Mouse (Mus musculus) splenic B cell, adult 2 months (primary cell): ENCODE measurements at regions not wholly inside any gene's neighbourhood (a gene's known extent, or its start where the extent isn't known, plus 50 kb on each side); places are given as distances from the start of the nearest gene placed in this dataset.

Experiments
- DNase-seq: peaks from one replicate; pipeline ENCODE4 v3.0.0-alpha.2; 2011; ENCODE audit warnings: low read depth, low spot score
- H3K27me3 ChIP-seq: 2 replicates; pipeline ENCODE4 v1.6.1; 2012; ENCODE audit warnings: mild to moderate bottlenecking, low read length, moderate library complexity, mixed read lengths; ENCODE audit not compliant: control insufficient read depth, poor library complexity, insufficient read depth, severe bottlenecking
- H3K36me3 ChIP-seq: 2 replicates; pipeline ENCODE4 v1.6.1; 2012; ENCODE audit warnings: mild to moderate bottlenecking, low read length, moderate library complexity, mixed read lengths; ENCODE audit not compliant: control insufficient read depth, poor library complexity, insufficient read depth, severe bottlenecking

DNA sequence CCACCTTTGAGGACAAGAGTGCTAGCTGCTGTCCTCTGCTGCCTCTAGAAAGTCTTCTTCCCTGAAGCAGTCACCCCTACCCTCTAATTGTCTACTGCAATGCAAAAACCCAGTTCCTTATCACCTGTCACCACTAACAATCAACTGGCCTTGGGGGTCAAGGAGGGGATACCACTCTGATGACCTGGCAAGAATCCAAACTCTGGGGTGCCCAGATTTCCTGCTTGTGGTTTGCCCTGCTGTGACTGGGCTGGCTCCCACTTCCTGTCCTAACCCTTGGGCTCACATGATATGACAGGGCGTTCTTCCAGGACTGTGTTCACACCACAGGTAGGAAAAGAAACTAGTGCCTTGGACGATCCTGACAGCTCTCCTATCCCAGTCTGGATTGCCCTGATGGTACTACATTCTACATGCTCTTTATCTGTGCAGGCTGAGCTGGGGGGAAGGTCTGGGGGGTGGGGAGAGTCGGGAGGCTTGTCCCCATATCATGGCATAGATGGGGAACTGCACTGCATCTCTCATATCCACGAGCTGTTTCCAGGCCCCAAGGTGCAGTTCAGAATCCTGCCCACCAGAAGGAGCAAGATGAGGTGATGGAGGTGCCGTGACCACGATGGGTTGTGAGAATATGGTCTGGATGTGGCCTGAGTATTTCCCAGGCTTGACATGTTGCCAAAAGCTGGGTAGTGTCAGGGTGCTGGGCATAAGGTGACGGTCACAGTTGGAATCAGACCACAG is 81.0 kb downstream of the Maf start:
- H3K27me3 ChIP-seq: no peaks in the 10 kb centered on the region
- no peaks in the 10 kb centered on the region for H3K36me3 ChIP-seq
- no peak for DNase-seq

DNA sequence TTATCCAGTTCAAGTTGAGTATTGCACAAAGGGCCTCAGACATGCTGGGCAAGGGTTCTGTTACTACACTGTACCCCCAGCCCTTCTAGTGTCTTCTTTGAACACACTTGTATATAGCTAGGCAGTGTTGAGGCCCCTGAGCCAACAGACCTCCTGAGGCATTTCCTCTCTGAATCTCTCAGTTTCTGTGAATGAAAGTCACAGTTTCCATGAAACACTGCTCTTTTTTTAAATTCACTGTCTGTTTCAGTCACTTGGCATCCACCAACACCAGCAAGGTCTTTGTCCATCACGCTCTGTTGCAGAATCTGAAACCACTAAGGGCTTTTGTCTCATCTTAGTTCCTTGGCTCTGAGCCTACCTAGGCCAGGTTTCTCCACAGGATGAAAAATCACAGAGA is 82.5 kb downstream of the Maf start:
- no peaks in the 10 kb centered on the region for H3K36me3 ChIP-seq
- H3K27me3 ChIP-seq: no peaks in the 10 kb centered on the region
- DNase-seq: no peak

DNA sequence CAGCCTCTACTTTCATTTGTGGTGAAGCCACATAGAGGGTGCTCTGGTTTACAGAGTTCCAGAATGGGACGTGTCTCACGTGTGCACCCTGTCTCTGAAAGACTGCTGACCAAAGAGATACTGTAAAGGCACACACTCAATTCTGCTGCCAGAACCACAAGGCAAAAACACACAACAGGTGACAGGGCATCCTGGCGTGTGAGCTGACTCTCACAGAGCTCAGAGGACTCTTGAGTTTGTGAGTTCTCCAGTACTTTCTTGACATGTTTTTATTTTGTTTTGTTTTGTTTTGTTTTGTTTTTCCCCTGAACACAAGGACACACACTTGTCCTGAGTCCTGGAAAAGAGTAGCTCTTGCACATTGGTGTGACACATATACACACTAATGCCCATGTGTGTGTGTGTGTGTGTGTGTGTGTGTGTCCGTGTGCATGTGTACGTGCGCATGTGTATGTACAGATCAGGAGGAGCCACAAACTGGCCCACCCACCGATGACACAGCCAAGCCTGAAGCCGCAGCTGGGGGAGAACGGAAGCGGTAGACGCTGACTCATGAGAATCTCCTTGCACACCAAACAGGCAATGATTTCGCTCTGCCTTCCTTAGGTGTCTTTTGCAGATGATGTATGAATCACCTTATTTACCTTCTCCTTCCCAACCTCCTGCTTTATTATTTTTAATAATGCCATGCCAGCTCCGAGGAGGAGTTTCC is 89.4 kb downstream of the Maf start:
- no peaks in the 10 kb centered on the region; the same call in 1 of the 2 replicates for H3K27me3 ChIP-seq
- DNase-seq: no peak
- H3K36me3 ChIP-seq: no peaks in the 10 kb centered on the region

DNA sequence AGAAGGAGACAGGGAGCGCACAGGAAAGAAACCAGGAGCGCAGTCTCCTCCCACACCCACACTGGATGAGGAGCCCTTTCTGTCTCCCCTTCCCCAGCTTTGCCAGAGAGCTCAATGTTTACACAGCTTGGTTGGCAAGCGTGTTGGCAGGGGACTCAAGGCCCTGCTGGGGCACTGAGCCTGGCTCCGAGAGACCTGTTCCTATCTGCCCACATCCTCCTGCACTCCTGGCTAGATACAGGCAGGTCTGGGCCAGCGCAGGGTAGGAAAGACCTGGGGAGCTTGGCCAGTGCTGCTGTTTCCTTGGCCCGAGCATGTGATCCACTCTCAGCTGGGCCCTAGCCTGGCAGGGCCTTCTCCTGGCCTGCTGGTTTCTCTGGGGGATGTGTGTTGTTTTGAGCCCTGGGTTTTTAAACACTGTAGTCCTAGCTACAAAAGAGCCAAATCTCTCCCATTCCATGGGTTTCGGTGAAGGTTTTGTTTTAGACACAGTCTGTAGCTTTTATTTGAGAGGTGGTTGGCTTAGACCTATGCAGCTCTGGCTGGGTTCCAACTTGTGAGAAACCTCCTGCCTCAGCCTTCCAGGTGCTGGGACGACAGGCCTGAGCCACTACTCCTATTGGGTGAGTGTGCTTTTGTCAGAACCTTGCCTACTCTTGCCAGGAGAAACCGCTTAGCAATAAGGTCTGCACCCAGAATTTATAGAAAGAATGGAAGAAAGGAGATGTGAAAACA is 90.6 kb downstream of the Maf start:
- H3K36me3 ChIP-seq: no peaks in the 10 kb centered on the region
- no peak for DNase-seq
- no peaks in the 10 kb centered on the region; the same call in 1 of the 2 replicates for H3K27me3 ChIP-seq

DNA sequence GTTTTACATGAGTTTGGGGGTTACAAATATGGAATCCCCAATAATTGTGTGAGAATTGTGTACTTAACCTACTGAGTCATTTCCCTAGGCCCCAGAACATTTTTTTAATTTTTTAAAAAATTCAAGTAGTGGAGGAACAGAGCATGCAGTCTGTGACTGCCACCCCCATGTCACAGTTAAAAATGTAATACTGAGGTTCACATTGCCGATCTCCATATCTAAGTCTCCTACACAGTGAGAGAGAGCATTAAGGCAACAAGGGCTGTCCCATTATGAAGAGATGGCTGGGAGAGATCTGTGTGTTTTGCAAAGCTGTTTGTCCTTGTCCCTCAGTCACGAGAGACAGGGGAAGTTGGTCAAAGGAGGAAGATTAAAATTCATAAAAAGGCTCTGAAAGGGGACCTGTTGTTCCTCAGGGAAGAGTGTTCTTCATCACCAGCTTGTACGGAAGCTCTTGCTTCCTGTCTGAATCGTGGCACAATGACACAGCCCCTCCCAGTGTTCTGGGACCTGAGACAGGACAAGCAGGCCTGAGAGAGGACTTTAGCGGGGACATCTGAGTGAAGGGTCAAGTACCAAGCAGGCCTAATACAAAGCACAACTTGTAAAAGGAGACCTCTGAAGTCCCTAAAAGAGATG is 93.5 kb downstream of the Maf start:
- no peaks in the 10 kb centered on the region; the same call in 1 of the 2 replicates for H3K27me3 ChIP-seq
- no peaks in the 10 kb centered on the region for H3K36me3 ChIP-seq
- no peak for DNase-seq

DNA sequence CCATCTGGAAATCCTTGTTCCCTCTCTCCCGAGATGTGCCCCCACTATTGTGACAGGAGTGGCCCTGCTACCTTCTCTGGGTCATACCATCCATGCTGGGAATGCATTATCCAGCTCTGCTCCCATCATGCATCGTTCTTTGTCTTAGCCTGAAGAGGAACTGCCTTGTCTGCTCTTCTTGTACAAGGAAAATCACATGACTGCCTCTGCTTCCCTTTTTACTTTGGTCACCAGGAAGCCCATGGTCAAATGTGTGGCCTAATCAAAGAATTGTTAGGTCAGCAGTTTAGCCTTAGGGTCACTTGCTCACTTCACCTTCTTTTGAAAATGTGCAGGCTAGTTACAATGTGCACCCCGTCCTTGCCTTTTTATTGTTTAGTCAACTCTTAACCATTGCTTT is 95.5 kb downstream of the Maf start:
- Histone ChIP-seq H3K27me3 (no peaks in the 10 kb centered on the region), H3K36me3 (no peaks in the 10 kb centered on the region)
- DNase-seq: no peak

DNA sequence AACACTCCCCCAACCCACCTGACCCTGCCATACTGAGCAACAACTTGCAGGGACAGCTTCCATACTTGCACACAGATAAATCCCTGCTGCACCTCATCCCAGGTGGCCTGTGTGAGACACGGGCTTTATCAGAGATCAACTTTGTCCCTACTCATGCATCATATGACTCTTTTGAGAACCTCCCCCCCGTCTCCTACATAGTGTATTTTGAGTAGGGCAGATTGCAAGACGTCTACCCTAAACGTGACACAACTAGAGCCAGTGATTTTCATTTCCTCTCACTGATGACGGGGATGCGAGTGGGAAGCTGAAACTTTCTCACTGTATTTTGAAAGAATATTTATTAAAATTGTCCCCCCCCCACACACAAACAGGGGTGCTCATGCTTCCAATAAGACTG is 107.8 kb downstream of the Maf start:
- DNase-seq: no peak
- no peaks in the 10 kb centered on the region for H3K36me3 ChIP-seq
- H3K27me3 ChIP-seq: no peaks in the 10 kb centered on the region

DNA sequence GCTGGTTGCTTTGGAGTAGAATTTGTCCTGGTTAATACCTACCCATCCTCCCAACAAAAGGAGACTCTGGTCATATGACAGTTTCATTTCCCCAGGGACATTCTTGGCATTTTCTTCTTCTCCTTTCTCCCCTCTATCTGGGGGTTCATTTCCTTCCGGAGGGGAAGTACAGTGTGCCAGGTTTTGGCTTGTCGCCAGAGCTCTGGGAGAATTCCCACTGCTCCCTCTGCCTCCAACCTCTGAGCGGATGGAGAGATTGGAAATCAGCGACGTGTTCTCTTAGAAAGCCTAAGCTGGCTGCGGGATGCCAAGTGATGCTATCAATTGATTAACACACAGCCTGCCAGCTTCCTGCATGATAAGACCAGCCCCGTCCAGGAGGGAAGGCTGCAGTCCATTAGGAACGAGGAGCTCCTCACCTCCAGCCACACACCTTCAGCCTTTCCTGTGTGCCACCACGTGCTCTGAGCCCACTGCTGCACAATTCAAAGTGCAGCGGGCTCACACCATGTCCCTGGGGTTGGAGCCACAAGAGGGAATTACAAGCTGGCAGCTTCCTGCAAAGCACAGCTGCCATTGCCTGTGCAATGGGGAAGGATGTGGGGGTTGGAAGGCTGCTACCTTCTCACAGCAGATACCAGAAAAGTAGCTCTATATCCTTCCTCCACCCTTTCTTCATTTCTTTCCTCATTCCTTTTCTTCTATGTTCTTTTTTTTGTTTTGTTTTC is 110.2 kb downstream of the Maf start:
- DNase-seq: no peak
- no peaks in the 10 kb centered on the region for H3K36me3 ChIP-seq
- no peaks in the 10 kb centered on the region for H3K27me3 ChIP-seq

DNA sequence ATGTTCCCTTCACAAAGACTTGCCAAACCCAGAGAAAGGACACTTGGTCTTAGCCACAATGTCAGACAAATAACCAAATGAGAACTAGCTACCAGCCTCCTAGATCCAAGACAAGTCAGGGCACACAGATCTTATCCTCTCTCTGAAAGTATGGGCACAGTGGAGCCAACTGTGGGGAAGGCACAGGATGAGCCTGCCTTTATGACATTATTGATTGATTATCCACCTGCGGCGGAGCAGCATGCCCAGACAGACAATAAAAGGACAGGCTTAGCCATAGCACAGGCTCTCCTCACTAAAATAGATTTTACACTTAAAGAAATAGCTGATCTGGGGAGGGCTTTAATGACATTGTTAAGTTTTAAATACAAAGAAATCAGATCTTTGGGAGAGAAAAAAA is 117.9 kb downstream of the Maf start:
- Histone ChIP-seq H3K36me3 (no peaks in the 10 kb centered on the region), H3K27me3 (no peaks in the 10 kb centered on the region)
- no peak for DNase-seq

DNA sequence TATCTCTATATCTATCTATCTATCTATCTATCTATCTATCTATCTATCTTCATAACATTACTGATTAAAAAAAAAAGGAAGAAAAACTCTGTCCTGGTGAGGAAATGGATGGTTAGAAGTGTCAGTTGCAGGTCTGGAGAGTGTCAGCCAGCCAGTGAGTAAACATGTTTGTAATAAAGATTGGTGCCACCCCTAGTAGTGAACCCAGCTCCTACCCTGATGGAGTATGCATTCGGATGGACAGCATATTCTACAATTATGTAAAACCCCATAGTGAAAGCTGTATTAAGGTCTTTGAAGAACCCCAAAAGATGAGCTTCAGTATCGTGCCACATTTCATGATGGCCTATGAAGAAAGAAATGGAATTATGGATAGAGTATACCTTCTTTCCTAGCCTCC is 118.5 kb downstream of the Maf start:
- no peaks in the 10 kb centered on the region for H3K27me3 ChIP-seq
- H3K36me3 ChIP-seq: no peaks in the 10 kb centered on the region
- no peak for DNase-seq

DNA sequence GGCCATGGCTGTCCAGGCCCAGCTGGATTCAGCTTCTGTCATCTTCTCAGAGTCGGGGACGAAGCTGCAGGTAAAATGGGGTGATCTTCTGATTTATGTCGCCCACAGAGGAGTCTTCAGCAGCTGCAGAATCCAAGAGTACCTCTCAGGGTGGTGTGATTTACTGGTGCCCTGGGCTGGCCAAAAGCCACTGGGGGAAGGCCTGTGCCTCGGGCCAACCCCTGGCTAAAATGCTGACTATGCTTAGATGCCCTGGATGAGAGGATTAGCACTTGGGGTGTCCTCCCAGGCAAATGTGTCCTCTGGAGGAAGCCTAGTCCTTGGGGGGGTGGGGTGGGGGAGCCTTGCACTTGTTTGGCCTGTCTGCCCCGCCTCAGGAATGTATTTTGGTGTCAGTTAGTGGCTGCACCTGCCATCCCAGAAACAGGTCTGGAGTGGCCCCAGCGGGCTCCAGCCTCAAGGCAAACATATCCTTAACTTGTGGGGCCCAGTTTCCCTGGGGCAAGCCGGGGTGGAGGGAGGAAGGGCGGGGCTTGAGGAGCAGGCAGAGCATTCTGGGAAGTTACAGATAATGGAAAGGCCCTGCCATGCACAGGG is 123.2 kb downstream of the Maf start:
- H3K36me3 ChIP-seq: no peaks in the 10 kb centered on the region
- no peaks in the 10 kb centered on the region for H3K27me3 ChIP-seq
- DNase-seq: no peak

DNA sequence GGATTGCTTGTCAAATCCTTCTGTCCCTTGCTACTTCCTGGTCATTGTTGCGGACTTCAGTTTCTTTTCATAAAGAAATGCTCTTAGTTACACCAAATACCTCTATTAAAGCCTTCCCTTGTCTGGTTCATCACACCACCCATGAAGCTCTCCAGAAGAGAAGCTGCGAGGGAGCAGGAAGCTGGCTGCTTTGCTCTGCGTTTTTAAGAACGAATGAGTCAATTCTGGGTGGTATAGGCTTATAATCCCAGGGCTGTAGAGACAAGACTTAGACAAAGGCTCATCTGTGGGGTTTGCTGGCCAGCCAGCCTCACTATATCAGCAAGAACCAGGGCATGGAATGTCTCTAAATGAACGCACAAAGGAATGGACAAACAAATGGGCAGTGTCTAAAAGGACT is 124.4 kb downstream of the Maf start:
- no peak for DNase-seq
- Histone ChIP-seq H3K27me3 (no peaks in the 10 kb centered on the region), H3K36me3 (no peaks in the 10 kb centered on the region)

DNA sequence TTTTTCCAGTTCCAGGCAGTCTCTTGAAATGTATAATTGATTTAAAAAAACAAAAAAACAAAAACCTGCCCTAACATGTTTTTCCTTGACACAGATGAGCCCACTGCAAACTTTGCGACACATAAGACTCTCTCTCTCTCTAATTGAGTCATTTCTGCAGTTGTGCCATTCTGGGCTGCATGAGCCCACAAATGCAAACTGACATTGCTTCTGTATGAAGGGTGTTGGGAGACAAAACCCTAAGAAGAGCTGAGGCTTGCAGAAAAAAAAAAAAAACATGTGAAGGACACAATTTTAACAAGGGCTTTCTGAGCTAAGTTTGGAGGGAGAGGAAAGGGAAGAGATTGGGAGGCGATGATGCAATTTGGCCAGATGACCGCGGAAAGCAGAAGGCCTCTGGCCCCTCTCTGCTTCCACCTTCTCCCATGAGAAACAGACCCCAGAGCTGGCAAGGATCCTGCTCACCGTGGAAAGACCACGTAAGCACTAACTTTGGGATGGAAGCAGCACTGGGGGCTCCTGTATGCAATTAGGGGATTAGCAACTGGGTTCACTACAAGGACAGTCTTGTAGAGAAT is 125.6 kb downstream of the Maf start:
- H3K36me3 ChIP-seq: no peaks in the 10 kb centered on the region
- DNase-seq: no peak
- no peaks in the 10 kb centered on the region for H3K27me3 ChIP-seq

DNA sequence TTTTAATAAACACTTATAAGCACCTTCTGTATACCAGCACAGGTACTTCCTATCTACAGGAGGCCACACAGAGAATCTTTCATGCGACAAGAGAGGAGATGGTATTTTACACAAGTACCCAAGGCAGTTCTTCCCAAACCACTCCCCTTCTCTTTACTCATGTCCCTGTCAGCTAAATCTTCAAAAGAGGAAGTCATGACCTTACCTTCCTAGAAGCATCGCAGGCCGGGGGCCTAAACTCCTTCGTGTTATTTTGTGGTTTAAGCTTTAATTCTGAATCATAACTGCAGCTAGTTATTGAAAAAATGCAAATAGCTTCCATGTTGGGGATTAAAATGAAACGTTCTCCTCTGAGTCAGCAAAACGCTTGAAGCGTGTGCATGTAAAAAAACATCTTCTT is 139.2 kb downstream of the Maf start:
- no peaks in the 10 kb centered on the region for H3K27me3 ChIP-seq
- H3K36me3 ChIP-seq: no peaks in the 10 kb centered on the region
- DNase-seq: peak; percentile 5
